Mouse (Mus musculus) E14TG2a.4 (cell line): ENCODE measurements at regions not wholly inside any gene's neighbourhood (a gene's known extent, or its start where the extent isn't known, plus 50 kb on each side); places are given as distances from the start of the nearest gene placed in this dataset.

Experiments used
- H3K27me3 ChIP-seq: 2 replicates; pipeline ENCODE4 v1.6.1; 2014; ENCODE audit warnings: low read length, control low read depth; ENCODE audit not compliant: insufficient read depth
- H3K36me3 ChIP-seq: 2 replicates; pipeline ENCODE4 v1.6.1; 2014; ENCODE audit warnings: low read length, control low read depth; ENCODE audit not compliant: insufficient read depth
- H3K4me1 ChIP-seq: replicated peaks from 2 replicates; pipeline ENCODE4 v1.6.1; 2014; ENCODE audit warnings: low read depth, low read length, control low read depth
- H3K4me3 ChIP-seq: replicated peaks from 2 replicates; pipeline ENCODE4 v1.5.1; 2014; ENCODE audit warnings: mild to moderate bottlenecking, low read length
- H3K9me3 ChIP-seq: 2 replicates; pipeline ENCODE4 v1.6.1; 2014; ENCODE audit warnings: low read length, control low read depth
- CTCF ChIP-seq: conservative IDR thresholded peaks from 2 replicates; pipeline ENCODE4 v1.5.1; 2014; ENCODE audit warnings: low read length
- NANOG ChIP-seq: IDR thresholded peaks from 2 replicates; pipeline ENCODE4 v1.6.1; 2014; ENCODE audit warnings: borderline replicate concordance, low read length, mixed read lengths
- POU5F1 ChIP-seq: IDR thresholded peaks from 2 replicates; pipeline ENCODE4 v1.6.1; 2014; ENCODE audit warnings: low read length, borderline replicate concordance

- no peaks in the 10 kb centered on the region for H3K36me3 ChIP-seq
- H3K4me3 ChIP-seq = no peak overlapping the region
- TF ChIP-seq POU5F1 = no peak
- TF ChIP-seq CTCF = no peak
- no peak for TF ChIP-seq NANOG
- peaks cover 41% of the 10 kb centered on the region for H3K9me3 ChIP-seq
- H3K4me1 ChIP-seq = no peaks in the 10 kb centered on the region
- no peaks in the 10 kb centered on the region for H3K27me3 ChIP-seq
These were observed 465.3 kb downstream of the Lrig3 start for GRCm38 (mm10) chr10:126431222-126431621.

- Histone ChIP-seq H3K4me3 (no peak overlapping the region), H3K27me3 (no peaks in the 10 kb centered on the region), H3K36me3 (no peaks in the 10 kb centered on the region), H3K9me3 (peaks cover 32% of the 10 kb centered on the region), H3K4me1 (no peaks in the 10 kb centered on the region)
- no peak for TF ChIP-seq POU5F1
- TF ChIP-seq NANOG = no peak
- TF ChIP-seq CTCF = no peak
These were observed 464.4 kb downstream of the Lrig3 start for GRCm38 (mm10) chr10:126430346-126430745.

- Histone ChIP-seq H3K9me3 (peaks cover 24% of the 10 kb centered on the region), H3K36me3 (no peaks in the 10 kb centered on the region), H3K4me1 (no peaks in the 10 kb centered on the region), H3K27me3 (no peaks in the 10 kb centered on the region), H3K4me3 (no peak overlapping the region)
- TF ChIP-seq CTCF = no peak
- TF ChIP-seq POU5F1 = no peak
- TF ChIP-seq NANOG = no peak
These were observed 463.5 kb downstream of the Lrig3 start for GRCm38 (mm10) chr10:126429502-126429901.

GRCm38 (mm10) chr10:126422066-126422465, 456.1 kb downstream of the Lrig3 start:
- H3K4me1 ChIP-seq = no peaks in the 10 kb centered on the region

GRCm38 (mm10) chr10:126413786-126414185, 447.8 kb downstream of the Lrig3 start:
- Histone ChIP-seq H3K4me1 (no peaks in the 10 kb centered on the region), H3K9me3 (no peaks in the 10 kb centered on the region), H3K4me3 (no peak overlapping the region), H3K27me3 (no peaks in the 10 kb centered on the region), H3K36me3 (no peaks in the 10 kb centered on the region)
- TF ChIP-seq CTCF = no peak
- TF ChIP-seq POU5F1 = no peak
- no peak for TF ChIP-seq NANOG

More at GRCm38 (mm10) chr10:126422066-126422465, 456.1 kb downstream of the Lrig3 start:
- Histone ChIP-seq H3K4me3 (no peak overlapping the region), H3K36me3 (no peaks in the 10 kb centered on the region), H3K27me3 (no peaks in the 10 kb centered on the region), H3K9me3 (no peaks in the 10 kb centered on the region)
- no peak for TF ChIP-seq CTCF
- no peak for TF ChIP-seq NANOG
- TF ChIP-seq POU5F1 = no peak

GRCm38 (mm10) chr10:126392235-126392634, 426.3 kb downstream of the Lrig3 start:
- Histone ChIP-seq H3K36me3 (no peaks in the 10 kb centered on the region), H3K9me3 (no peaks in the 10 kb centered on the region), H3K4me3 (no peak overlapping the region), H3K4me1 (no peaks in the 10 kb centered on the region), H3K27me3 (no peaks in the 10 kb centered on the region; the same call in 1 of the 2 replicates)
- TF ChIP-seq NANOG (no peak), CTCF (no peak), POU5F1 (no peak)

- Histone ChIP-seq H3K36me3 (no peaks in the 10 kb centered on the region), H3K9me3 (no peaks in the 10 kb centered on the region), H3K4me3 (no peak overlapping the region), H3K27me3 (no peaks in the 10 kb centered on the region; the same call in 1 of the 2 replicates), H3K4me1 (no peaks in the 10 kb centered on the region)
- TF ChIP-seq CTCF = no peak
These were observed 425.8 kb downstream of the Lrig3 start for GRCm38 (mm10) chr10:126391770-126392169.

- no peaks in the 10 kb centered on the region for H3K27me3 ChIP-seq
- H3K4me3 ChIP-seq = no peak overlapping the region
- peak; percentile 78 for TF ChIP-seq CTCF
- no peak for TF ChIP-seq POU5F1
- H3K9me3 ChIP-seq = no peaks in the 10 kb centered on the region
- H3K4me1 ChIP-seq = no peaks in the 10 kb centered on the region
- H3K36me3 ChIP-seq = no peaks in the 10 kb centered on the region
These were observed 420.5 kb downstream of the Lrig3 start for GRCm38 (mm10) chr10:126386430-126386829.

GRCm38 (mm10) chr10:126385644-126386043, 419.7 kb downstream of the Lrig3 start:
- H3K9me3 ChIP-seq = no peaks in the 10 kb centered on the region
- TF ChIP-seq POU5F1 (no peak), NANOG (no peak), CTCF (no peak)
- no peaks in the 10 kb centered on the region for H3K36me3 ChIP-seq
- no peaks in the 10 kb centered on the region for H3K27me3 ChIP-seq
- no peaks in the 10 kb centered on the region for H3K4me1 ChIP-seq
- H3K4me3 ChIP-seq = no peak overlapping the region
